Mouse (Mus musculus) frontal cortex, postnatal 25 days (tissue): Measurements from ENCODE around the gene Tmem98.

Experiments
- DNase-seq, 2 experiments: peaks; one replicate each; pipeline ENCODE4 v3.0.0; 2022; ENCODE audit warnings: low spot score in 2 of 2

Tmem98 gene

DNA sequence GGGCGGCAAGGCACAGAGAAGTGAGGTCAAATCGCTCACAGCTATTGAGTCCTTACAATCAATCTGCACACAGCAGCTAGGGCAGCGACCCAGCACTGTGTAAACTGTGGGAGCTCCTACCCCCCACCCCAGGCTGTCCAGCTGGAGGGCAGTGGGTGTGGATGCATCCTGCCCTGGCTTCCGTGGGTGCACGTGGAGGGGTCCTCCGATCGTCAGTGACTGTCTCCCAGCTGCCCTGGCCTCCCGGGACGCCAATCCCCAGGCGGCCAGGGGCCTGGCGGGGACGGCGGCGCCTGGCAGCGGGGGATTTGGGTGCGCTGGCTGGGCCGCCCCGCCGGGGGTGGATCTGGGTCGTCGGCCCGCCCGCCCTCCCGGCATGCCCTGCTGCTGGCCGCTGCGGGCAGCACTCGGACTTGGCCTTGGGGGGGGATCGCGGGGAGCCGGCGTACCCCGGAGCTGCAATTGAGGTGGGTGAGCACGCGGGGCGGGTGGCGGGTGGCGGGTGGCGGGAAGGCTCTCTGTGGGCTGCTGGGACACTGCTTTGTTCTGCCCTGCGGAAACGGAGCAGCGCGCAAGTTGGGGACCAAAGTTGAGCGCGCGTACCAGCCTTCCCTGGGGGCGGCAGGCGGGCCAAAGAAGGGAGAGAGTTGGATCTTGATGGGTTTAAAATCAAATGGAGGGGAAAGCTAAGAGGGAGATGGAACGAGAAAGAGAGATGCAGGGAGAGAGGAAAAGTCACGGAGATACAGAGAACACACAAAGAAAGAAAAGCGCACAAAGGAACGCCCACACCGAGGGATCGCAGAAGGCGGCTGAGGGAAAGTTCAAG, at the start of gene Tmem98:
Tmem98 (plus strand) TSS at position 183 of the 829 bp plus-strand sequence.
- DNase-seq = no peak

DNA sequence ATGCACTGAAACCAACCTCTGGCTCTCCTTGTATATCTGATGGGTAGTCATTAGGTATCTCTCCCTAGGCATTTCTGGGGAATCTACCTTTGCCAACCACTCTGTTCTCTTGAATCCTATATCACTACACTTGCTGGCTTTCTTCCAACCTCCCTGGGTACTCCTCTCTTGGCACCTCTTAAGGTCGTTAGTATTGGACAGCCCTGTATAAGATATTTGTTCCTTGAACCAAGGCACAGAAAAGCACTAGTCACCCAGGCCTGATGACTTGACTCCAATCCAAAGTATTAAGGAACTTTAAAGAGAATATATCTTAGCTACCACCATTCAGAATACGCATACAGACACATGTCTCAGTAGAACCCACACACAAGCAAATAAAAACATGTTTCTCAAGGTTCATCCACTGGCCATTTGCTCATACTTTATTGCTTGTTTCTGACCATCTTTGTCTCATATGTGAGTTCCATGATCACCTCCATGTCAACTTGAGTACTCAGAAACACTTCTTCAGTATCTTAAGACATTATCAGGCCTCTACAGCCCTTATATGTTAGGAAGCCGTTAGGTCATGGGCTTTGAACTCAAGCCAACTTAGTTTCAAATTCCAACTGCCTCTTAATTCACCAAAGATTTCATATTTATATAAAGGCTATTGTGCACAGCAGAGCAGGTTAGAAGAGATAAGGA, 48.5 kb upstream of the Tmem98 start:
- no peak for DNase-seq

GRCm38 (mm10) chr11:80762066-80762465, 47.9 kb upstream of the Tmem98 start:
- no peak for DNase-seq

DNA sequence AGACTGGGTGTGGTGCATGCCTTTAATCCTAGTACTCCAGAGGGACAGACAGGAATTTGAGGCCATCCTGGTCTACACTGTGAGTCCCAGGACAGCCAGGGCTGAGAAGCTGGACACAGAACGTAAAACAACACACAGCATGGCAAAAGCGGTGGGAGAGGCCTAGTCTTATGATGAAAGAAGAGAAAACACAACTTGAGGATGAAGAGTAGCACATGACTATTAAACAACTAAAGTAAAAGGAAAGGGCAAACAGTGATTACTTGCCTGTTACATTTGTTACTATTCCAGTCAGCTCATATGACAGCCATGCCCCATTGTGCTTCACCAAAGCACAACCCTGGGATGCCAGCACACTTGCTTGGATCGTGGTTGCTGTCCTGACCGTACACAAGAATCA, 43.9 kb upstream of the Tmem98 start:
- DNase-seq = no peak

DNA sequence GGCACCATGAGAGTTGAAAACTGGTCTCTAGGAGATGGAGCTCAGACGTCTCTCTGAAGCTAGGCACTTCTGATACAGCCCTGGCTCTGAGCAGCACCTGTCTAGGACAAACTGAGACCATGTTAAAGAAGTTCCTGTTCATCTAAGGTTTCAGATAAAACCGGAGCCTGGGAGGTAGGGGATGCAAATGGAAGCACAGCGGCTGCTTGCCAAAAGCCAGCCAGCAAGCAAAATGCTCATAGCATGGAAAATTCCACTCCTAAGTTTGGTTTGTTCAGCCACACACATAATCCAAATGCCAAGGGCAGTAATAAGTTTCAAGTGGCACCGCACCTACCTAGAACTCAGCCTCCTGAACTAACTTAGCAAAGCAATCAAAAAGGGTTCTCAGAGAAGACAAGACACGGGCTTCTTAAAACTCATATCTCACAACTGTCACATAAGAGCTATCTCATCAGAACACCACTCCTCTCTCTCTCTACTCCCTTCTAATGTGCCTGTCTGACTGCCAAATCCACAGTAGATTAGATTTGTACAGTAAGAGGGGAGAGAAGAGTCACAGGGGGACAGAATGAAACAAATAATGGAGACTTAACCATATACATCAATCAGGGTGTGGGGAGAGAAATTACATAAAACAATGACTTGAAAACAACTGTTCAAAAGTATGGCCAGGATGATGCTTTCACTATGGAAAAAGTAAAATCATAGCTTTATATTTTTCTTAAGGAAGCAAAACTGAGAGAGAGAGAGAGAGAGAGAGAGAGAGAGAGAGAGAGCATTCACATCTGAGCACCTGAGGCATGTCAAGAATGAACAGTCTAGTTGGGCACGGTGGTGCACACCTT, 43.3 kb upstream of the Tmem98 start:
- no peak for DNase-seq

- no peak for DNase-seq
These were observed 42.7 kb upstream of the Tmem98 start for GRCm38 (mm10) chr11:80767320-80767617.

DNA sequence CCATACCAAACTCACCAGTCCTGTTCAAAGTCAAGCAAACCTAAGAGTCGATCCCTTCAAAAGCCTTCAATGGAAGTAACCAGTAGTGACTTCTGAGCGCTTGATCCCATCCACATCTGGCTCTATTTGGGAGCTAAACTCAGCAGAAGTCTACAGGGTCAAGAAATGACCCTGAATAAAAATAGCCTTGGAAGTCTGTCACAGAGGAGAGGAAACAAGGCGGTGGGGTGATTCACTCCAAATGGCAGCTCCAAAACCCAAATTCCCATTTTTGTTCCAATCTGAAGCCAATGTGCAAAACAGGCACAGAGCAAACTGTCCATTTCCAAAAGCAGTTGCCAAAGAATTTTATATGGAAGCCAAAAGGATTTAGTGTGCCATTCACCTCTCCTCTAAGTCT, 38.8 kb upstream of the Tmem98 start:
- no peak for DNase-seq

DNA sequence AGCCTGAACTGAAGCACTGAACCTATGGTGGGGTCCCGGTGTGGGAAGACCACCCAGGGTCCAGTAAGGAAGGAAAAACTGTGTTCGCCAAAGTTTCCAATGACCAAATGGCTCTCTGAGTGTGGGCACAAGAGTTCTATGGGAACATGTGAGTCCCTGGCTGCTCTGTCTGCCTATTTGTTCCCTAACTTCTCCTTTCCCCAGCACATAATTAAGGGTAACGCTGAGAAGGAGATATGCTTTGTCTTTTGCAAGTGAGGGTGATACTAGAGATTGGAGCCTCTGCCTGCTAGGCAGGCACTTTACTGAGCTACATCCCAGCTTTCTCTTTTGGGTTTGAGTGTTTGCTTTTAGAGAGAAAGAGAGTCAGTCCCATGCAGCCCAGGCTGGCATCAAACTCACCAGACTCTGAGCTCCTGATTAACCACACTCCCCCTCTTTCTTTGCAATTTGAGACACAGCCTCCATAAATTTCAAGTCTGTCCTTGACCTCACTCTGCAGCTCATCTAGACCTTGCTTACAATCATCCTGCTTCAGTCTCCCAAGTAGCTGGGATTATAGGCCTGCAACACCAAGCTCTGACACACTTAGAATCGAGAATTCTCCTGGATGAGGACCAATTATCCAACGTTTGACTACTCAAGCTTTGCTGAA, 38.3 kb upstream of the Tmem98 start:
- no peak for DNase-seq

- no peak for DNase-seq
These were observed 37.3 kb upstream of the Tmem98 start for GRCm38 (mm10) chr11:80772595-80773210.

DNA sequence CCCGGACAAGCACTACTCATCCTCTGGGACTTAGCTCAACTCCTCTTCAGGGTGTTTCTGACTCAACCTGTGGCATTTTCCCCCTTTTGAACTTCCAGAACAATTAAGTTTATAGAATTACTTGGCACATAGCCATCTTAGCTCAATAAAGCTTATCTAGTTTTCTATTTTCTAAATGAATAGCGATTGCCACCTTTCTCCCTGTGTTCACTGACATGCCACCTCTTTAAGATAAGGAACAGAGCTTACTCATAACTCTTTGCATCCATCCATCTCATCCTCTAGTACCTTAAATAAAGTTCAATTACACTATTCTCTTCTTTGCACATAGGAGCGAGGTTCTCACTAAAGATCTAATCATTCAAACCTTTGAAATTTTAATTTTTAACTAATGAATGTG, 34.4 kb upstream of the Tmem98 start:
- no peak for DNase-seq

GRCm38 (mm10) chr11:80777708-80778107, 32.3 kb upstream of the Tmem98 start:
- no peak for DNase-seq

- no peak for DNase-seq
These were observed 31.8 kb upstream of the Tmem98 start for GRCm38 (mm10) chr11:80778157-80778556.

GRCm38 (mm10) chr11:80778916-80779526, 31.0 kb upstream of the Tmem98 start:
- DNase-seq = peak in 1 of 2 experiments; percentile 5

- peak; percentile 60 to 78 for DNase-seq
These were observed 30.2 kb upstream of the Tmem98 start, which contains the start of gene Myo1d for GRCm38 (mm10) chr11:80779527-80780344. Gene Myo1d (minus strand): TSS chr11:80780025.

GRCm38 (mm10) chr11:80781535-80781934, 28.4 kb upstream of the Tmem98 start:
- no peak for DNase-seq

DNA sequence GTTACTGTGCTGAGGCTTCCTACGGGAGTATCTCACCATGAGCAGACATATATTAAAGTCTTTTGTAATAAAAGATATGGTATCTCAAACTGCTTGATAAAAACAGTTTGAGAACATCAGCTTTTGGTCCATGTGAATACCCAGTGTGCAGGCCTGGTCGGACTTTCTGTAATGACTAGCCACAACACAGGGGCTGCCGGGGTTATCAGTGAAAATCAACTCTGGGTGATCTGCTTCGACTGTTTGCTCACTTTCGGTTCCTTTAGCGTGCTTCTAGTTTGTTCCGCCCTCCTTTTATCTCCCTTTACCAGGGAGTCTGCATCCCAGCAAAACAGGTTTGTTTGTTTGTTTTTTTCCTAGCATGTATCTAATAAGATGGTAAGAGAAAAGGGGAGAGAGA, 26.5 kb upstream of the Tmem98 start:
- no peak for DNase-seq

DNA sequence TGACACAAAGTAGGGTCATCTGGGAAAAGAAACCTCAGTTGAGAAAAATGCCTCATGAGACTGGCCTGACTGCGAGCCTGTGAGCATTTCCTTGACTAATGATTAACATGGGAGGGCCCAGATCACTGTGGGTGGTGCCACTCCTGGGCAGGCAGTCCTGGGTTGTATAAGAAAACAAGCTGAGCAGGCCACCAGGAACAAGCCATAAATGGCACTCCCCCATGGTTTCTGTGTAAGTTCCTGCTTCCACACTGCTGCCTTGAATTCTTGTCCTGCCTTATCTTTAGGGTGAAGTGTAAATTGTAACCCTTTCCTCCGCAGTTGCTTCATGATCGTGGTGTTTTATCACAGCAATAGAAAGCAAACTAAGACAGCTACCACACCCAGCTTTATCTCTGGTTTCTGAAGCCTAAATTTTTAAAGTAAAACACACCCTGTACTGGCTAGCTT, 25.7 kb upstream of the Tmem98 start:
- DNase-seq = no peak

DNA sequence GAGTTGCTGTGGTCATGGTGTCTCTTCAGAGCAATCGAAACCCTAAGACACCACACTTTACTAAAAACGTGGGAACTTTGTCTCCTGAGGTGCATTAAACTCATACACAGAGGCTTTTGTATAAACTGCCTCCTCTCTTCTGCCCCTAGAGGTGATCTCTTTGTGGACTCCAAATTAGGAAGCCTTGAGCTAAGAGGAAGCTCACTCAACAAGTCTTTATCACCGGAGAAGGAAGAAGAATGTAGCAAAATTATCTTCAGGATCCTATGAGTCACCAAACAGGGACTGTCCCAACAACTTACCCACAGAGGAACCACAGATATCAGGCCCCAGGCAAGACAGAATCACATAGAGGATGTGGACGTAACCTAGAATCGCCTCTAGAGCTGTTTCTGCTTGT, 24.3 kb upstream of the Tmem98 start:
- no peak for DNase-seq

GRCm38 (mm10) chr11:80789647-80790240, 20.2 kb upstream of the Tmem98 start:
- DNase-seq = no peak

GRCm38 (mm10) chr11:80790413-80790812, 19.6 kb upstream of the Tmem98 start:
- no peak for DNase-seq
